Mouse (Mus musculus): ENCODE results near the gene Lingo4. TPM values are rescaled to one million over a fixed set of nuclear protein-coding genes. Genes with fewer than 3 reads are reported as not detected.

Gene Lingo4
- total RNA-seq, 2 experiments from 2014 or later, result 0.34 to 0.39 TPM

- DNase-seq (ENCODE audit: low spot score in 2 of 2), result no peak
These were observed 51.1 kb downstream of the Lingo4 start for GRCm38 (mm10) chr3:94449377-94449776.

Other genes starting within 250 kb of the Lingo4 start
- gene Gm10696, start 220.3 kb upstream of the Lingo4 start, total RNA-seq (2021), result not detected
- not detected for gene Gm5286, start 201.8 kb upstream of the Lingo4 start, total RNA-seq (2021)
- not detected for gene Gm4778, start 134.5 kb upstream of the Lingo4 start, total RNA-seq (2021)
- 1 to 10 TPM; 6.6 to 6.8 TPM for gene Them4, start 88.4 kb upstream of the Lingo4 start, total RNA-seq (2021)
- gene Them5, start 56.4 kb upstream of the Lingo4 start, total RNA-seq (2021), result under 1 TPM in 1 of 2 experiments, not detected in 1; 0.21 TPM
- gene C2cd4d, start 36.1 kb upstream of the Lingo4 start, total RNA-seq (2021), result under 1 TPM; 0.47 to 0.64 TPM
- gene Rorc, start 25.7 kb upstream of the Lingo4 start, total RNA-seq (2021), result 10 to 100 TPM; 21.5 to 22.9 TPM
- 10 to 100 TPM; 11.0 to 14.0 TPM for gene Tdrkh, start 14.8 kb downstream of the Lingo4 start, total RNA-seq (2021)
- gene Mrpl9, start 44.8 kb downstream of the Lingo4 start, total RNA-seq (2021), result 10 to 100 TPM; 51.7 to 53.1 TPM
- not detected for gene Oaz3, start 45.4 kb downstream of the Lingo4 start, total RNA-seq (2021)
- under 1 TPM in 1 of 2 experiments, not detected in 1; 0.27 TPM for gene Celf3, start 79.8 kb downstream of the Lingo4 start, total RNA-seq (2021)
- 1 to 10 TPM; 6.1 to 8.0 TPM for gene Riiad1, start 81.8 kb downstream of the Lingo4 start, total RNA-seq (2021)
- gene Snx27, start 184.2 kb downstream of the Lingo4 start, total RNA-seq (2021), result 10 to 100 TPM; 37.9 to 40.2 TPM
- gene Gm10972, start 244.6 kb downstream of the Lingo4 start, total RNA-seq (2021), result not detected